Mouse (Mus musculus): ENCODE results near the gene Sept14.
"Not testable (repeated sequence)": the region's sequence is repeated elsewhere in the genome, so short reads cannot be mapped to it uniquely, and the experiment has no call there.

The Sept14 gene

DNA sequence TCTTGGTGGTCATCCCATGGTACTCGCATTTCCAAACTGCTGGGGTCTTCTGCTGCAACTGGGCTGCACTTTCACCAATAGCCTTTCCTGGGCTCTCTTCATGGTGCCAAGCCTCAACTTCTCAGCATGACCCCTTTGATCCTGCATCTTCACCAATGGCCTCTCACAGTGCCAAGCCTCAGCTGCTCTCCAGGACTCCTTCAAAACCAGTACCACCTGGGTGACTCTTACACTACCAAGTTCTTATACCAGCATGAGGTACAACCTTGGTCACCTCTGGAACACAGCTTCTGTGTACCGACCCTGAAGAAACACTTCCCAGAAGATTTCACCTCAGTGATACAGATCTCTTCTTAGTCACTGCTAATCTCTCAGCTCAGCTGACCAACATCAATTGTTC, at the start of gene Sept14:
Gene Sept14, minus strand, starts transcription at position 101 of the 400 bp plus-strand sequence.
- no peak for DNase-seq (ENCODE audit: low spot score)

DNA sequence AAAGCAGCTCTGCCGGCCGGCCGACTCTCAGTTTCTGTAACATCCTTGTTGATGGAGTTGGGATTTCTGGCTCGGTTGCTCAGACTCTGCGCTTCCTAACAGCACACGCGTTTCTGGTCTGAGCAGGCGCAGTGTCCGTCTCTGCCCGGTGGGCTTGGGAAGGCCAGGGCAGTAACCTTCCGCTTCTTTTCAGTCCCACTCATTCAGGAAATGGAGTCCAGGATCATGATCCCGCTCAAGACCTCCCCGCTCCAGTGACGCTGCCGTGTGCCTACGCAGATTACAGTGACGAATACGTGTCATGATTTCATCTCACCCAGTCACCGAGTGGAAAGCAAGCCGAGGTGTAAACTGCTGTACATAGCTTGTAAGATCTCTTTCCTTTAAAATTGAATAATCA, 48.6 kb upstream of the Sept14 start:
- no peak for DNase-seq (ENCODE audit: low spot score)

DNA sequence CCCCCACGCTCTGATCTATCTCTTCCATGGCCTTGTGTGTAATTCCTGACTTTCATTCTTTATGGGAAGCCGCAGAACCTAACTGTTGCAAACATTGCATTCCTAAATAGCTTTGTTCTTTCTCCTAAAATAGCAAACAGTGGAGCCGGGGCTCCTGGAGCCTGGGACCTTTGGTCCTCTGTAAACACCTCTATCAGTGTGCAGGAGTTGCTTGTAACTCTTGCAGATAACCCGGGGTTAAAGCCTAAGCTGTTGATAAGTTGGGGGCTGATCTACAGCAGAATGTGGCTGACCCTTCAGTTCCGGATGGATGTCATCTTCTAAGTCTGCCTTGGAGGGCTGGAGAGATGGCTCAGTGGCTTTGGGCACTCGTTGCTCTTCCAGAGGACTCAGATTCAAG, 35.7 kb upstream of the Sept14 start:
- no peak for DNase-seq (ENCODE audit: low spot score)

DNA sequence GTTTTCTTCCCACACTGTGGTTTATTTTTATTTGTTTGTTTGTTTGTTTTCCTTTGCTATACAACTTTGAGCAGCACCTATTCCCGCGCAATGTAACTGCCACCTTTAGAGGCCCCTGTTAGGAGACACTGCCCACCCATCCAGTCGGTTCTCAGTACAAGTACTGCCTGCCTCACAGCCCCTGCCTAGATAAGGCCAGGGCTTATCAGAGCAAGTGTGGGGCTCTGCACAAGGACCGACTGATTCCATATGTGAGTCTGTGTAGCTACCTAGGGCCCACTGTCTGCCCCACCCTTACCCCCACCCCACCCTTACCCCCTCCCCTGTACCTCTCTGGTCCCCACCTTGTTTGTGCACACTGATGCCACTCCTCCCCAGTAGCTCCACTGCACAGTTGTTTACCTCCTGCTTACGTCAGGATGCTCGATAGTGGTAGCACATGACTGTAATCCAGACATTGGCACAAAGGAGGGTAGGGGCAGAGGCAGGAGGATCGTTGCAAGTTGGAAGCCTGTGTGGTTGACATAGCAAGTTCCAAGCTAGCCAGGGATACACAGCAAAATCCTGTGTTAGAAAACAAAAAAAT, 34.7 kb upstream of the Sept14 start:
- DNase-seq (ENCODE audit: low spot score) = no peak

DNA sequence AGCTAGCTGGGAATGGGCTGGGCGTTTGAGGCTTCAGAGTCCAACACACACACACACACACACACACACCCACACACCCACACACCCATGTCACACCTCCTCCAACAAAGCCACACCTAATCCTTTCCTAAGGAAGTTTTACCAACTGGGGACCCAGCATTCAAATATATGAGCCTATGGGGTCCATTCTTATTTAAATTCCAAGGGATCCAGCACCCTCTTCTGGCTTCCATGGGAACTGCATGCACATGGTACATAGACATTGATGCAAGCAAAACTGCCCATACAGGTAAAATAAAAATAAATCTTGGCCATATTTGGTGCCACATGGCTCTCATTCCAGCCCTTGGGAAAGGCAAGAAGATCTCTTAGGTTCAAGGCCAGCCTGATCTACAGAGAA, 32.7 kb upstream of the Sept14 start:
- DNase-seq (ENCODE audit: low spot score) = no peak

DNA sequence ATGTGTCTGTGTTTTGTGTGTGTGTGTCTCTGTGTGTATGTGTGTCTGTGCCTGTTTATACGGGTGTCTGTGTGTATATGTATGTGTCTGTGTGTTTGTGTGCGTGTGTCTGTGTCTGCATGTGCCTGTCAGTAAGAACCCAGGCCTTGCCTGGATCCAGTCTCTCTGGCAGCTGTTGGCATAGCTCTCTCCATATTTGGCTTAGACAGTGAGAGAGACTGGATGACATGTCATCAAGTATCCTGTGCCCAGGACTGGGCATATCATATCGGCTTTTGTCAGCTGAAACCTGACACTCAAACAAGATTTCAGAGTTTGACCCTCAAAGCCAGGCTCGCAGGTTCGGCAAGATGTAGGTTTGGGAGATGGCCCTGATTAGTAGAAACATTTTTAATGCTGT, 22.7 kb upstream of the Sept14 start:
- no peak for DNase-seq (ENCODE audit: low spot score)

DNA sequence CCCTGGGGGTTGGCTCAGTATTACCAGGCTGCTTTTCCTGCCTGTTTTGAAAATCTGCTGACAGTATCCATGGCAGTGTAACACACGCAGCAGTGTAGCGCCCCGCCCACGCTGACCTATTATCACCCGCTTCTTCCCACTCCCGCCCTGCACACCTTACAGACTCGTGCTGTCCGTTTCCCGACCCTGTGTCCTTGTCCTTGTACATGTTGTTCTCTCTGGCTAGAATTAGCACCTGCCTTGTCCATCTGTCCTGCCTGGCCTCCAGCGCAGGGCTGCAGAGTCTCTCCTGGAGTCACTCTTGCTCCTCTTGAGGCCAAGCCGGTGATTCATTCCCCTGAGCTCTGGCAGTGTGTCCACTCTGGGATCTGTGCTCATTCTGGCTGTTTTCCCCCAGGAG, 22.0 kb upstream of the Sept14 start:
- no peak for DNase-seq (ENCODE audit: low spot score)

DNA sequence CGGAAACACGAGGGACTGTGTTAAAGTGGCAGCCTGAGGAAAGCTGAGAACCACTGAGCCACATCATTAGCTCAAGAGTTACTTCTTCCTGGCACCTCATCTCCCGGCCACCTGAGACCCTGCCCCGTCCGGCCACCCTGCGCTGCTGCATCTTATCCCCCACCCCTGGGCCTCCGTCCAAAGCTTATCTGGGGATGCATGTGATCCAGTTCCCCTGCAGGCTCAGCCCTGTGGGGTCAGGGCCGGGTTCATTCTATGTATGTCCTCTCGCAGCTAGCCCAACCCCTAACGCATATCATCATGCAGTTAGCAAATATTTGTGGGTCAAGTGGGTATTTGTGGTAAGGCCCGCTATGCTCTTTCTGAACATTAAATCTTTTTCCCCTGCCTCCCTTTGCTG, 21.0 kb upstream of the Sept14 start:
- no peak for DNase-seq (ENCODE audit: low spot score)

DNA sequence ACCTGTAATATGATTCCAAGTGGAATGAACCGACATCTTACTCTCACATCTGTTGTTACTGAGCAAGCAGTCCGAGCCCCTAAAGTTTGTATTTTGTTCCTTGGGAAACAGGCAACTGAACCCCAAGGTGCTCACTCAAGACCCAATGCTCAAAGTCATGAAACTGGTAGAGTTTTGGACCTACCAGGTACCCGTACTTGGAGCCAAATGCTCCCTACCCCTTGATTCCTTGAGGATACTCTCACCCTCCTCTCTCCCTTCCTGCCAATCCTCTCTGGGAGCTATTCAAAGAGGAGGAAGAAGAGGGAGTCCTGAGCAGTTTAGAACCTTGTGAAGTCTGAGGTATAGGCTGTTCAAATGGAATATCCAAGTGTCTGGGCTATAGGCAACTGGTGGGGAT, 18.5 kb upstream of the Sept14 start:
- no peak for DNase-seq (ENCODE audit: low spot score)

DNA sequence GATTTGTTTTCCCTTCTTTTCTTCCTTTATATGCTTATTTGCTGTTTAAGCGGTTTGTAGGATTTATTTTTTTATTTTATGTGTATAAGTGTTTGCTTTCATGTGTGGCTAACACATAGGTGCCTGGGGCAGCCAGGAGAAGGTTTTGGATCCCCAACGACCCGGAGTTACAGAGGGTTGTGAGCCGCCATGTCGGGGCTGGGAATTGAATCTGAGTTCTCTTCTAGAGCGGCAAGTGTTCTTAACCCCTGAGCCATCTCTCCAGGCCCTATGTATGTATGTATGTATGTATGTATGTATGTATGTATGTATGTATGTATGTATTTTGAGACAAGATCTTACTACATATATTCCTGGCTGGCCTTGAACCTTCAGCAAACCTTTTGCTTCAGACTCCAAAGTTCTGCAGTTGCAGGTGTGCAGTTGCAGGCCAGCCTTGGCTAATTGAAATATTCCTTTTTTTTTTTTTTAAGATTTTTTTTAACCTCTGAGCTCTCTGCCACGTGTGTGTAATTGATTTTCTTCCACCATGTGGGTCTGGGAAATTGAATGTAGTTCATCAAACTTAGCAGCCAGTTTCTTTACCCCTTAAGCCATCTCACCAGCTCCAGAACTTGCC, 17.6 kb upstream of the Sept14 start:
- DNase-seq (ENCODE audit: low spot score) = no peak

DNA sequence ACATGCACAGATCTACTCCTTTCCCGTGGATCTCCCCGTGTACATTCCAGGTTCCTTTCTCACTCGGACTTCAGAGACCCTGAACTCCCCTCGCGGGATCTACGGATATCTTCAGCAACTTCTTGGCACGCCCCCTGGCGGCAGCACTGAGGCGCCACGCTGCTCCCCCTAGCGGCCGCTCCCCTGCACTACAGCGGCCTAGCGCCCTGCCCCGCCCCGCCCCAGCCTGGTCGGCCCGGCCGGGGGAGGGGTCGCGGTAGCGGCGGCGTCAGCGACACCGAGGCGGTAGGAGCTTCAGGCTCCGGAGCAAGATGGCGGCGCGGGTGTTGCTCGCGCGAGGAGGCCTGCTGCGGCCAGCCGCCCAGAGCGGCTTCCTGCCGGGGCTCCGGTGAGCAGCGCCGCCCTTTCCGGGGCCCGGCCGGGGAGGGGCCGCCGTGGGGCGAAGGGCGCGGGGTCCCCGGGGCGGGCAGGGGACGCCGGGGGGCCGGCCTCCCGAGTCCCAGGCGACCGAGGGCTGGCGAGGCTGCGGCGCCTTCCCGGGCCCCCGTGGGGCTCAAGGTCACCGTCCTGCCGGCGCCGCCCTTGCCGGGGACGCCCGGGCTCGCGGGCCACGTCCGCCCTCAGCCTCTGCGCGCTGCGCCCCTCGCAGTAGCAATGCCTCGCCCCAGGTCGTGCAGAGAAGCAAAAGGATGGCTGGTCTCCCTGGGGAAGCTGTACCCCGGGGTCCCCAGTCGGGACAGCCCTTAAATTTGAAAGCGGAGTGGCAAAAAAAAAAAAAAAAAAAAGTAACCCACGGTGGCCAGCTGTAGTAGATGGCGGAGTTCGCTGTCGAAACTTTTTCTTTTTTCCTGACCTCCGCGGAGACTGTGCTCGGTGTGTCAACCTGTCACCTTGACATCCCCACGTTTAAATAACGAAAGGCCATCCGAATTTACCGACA, 16.8 kb upstream of the Sept14 start, which contains the start of gene Nipsnap2:
Gene Nipsnap2, plus strand, starts transcription at position 230 of the 940 bp plus-strand sequence.
- peak; percentile 98 for DNase-seq (ENCODE audit: low spot score)

DNA sequence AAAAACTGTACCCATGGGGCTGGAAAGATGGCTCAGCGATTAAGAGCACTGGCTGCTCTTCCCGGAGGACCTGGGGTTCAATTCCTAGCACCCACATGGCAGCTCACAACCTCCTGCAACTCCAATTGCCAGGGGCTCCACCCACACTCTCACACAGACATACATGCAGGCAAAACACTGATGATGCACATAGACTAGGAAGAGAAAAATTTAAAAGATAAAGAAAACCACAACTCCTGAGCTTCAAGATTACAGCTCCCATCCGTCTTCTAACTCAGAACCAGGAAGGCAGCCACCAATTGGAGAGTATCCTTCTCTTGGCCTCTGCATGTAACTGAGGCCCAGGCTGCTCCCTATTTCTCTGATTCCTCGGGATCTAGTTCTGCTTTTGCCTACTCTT, 16.0 kb upstream of the Sept14 start:
- DNase-seq (ENCODE audit: low spot score) = no peak

DNA sequence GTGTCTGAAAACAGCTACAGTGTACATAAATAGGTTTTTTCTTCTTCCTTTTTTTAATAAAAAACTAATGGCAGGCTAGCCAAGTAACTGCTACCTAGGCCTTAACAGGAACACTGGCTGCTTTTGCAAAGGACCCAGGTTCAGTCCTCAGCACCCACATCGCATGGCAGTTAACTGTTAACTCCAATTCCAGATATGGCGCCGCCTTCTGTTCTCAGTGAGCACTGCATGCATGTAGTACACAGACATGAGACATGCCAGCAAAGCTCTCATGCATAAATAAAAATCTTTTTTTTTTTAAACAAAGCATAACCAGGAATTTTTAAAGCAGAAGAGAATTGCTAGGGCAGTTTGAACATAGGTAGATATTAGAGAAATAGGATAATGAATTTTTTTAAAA, 11.9 kb upstream of the Sept14 start:
- DNase-seq (ENCODE audit: low spot score) = no peak

DNA sequence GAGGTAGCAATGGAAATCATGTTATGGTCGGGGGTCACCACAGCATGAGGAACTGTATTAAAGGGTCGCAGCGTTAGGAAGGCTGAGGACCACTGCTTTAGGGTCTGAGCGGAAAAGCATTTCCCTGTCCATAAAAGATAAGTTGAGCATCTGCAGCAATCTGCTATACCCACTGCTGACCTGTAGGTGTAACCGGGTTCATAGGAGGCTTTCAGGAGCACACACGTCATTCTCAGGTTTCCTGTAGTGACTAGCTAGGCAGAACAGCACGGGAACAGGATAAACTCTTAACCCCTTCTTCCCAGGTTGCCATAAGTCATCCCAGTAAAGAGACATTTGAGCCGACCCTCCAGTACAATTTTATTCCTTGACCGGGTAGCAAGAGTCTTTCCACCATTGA, 8.7 kb upstream of the Sept14 start:
- DNase-seq (ENCODE audit: low spot score) = no peak

DNA sequence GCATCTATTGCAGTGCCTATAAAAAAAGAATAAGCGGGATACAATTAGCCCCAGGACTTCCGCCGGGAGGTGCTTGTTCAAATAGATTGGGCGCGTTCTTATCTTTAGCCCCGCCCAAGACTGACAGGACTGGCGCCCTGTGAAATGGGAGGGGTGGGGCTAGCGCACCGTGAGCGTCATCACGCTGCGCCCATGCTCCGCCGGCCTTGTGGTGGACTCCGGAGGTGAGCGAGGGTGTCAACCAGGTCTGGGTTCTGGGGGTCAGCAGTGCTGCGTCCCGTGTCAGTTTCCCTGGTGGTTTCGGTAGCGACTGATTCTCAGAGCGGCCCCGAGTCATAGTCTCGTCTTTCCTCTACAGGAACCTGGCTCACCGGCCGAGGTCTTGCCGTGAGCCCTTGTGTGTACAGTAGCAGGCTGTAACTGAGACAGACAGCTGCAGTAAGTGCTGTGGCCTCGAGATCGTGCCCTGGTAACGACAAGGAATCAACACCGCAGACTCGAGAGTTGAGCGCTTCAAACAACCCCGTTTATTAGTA, 7.1 kb upstream of the Sept14 start, which contains the start of gene Mrps17:
Gene Mrps17, plus strand, starts transcription at position 172 of the 536 bp plus-strand sequence.
- peak; percentile 76 for DNase-seq (ENCODE audit: low spot score)

DNA sequence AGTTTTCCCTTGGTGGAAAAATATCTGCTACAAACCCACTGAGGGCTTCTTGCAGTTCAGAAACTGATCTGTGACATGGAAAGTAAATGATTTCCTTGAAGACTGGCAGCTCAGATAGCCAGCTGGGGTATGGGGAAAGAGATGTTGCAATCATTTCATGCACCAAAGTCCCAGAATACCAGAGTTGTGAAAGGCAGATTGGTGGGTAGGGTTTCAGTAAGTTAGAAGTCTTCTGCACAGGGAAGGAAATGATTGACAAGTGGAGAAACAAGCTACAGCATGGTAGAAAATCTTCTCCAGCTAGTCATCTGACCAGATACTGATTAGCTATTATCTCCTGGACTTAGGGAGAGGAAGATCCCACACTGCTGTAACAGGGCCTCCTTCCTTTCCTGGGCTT, 4.9 kb downstream of the Sept14 start:
- no peak for DNase-seq (ENCODE audit: low spot score)

DNA sequence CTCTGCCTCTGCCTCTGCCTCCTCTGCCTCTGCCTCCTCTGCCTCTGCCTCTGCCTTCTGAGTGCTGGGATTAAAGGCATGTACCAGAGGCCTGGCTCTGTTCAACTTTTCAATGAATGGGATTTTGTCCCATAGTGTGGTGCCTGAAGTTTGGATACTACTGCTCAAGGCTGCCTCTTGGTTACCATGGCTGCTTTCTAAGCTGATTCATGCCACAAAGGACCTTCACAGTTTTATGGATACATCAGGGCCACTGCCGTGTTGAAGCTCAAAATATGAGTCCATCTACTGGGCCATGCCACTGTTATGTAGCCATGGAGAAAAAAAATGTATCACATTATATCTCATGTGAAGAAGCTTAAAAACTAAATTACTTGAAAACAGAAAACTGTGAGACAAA, 6.6 kb downstream of the Sept14 start:
- DNase-seq (ENCODE audit: low spot score) = no peak

DNA sequence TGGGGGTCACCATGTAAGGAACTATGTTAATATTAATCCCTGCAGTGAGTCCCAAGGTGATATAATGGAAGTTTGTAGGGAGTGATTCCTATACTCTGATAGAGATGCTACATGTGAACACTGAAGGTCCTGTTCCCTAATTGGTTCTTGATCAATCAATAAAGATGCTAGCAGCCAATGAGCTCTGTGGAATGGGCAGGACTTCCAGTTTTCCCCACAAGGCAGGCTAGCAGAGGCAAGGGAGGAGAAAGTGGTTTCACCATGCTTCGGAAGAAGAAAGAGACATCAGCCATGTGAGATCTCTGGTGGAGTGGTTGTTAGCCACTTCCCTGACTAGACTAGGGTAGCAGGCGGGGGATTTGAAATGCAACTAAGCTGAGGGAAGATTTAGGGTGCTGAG, 7.8 kb downstream of the Sept14 start:
- DNase-seq (ENCODE audit: low spot score) = no peak

DNA sequence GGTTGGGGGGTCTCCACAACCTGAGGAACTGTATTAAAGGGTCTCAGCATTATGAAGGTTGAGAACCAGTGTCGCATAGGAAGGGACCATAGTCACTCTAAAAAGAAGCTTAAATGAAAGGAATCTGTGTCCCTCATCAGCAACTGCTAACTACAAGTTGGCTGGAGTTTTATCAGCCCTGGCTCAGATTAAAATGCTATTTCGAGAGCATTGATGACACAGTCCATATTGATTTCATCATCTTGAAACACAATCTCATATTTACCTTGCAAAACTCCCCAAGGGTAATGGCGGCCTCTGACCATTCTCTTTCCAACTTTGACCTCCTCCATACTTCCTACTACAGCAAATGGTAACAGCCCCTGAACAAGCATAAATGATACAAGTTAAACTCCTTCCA, 17.8 kb downstream of the Sept14 start:
- no peak for DNase-seq (ENCODE audit: low spot score)

DNA sequence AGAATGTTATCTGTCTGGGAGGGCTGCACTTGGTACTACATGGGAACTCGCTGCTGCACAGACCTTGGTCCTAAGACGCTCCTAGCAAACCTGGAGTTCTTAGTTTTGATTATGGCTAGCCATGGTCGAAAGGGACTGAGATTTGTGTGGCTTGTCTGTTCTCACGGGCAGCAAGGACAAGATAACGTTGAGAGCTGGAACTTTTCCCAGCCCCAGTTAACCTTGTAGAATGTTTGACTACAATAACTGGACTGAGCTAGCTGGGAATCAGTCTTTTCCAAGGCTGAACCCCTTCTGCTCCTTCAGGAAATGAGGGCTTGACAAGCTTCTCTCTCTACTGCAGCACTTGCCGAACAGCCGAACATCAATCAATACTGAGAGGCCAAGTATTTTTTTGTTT, 20.7 kb downstream of the Sept14 start:
- no peak for DNase-seq (ENCODE audit: low spot score)

DNA sequence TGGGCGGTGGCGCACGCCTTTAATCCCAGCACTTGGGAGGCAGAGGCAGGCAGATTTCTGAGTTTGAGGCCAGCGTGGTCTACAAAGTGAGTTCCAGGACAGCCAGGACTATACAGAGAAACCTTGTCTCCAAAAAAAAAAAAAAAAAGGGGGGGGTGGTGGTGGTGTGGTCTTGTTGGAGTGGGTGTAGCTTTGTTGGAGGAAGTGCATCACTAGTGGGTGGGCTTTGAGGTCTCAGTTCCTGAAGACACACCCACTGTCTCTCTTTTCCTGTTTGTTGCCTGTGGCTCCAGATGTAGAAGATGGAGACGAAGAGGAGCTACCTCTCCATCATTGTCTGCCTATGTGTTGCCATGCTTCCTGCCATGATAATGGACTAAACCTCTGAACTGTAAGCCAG, 23.2 kb downstream of the Sept14 start:
- not testable (repeated sequence) for DNase-seq (ENCODE audit: low spot score)

DNA sequence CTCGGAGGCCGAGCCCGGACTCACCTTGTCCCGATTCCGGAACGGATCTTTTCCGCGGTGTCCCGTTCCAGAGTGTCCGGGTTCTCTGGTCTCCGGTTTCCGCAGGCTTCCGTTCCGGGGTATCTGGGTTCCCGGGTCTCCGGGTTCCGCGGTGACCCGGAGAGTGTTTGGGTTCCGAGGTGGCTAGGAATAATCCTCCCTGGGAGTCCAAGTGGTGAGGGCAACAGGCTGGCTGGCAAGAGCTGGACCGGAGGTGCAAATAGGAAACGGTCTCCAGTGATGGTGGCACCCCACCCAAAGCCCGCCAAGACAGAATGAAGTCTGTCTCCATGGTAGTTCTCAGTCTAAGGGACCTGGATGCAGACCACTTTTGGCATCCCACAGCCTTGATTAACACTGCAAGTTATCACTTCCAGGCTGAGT, 38.3 kb downstream of the Sept14 start, which contains the start of gene Zfp11:
Gene Zfp11, minus strand, starts transcription at position 64 of the 423 bp plus-strand sequence.
- DNase-seq (ENCODE audit: low spot score) = peak; percentile 76

Data from ovary, postnatal 10 days (tissue).